Mouse (Mus musculus) c-Kit-negative CD71-positive TER-119-positive erythroid progenitor cells, embryonic 14.5 days (primary cell): ENCODE data around the gene Trir.

Experiments used
- DNase-seq: peaks from one replicate; pipeline ENCODE4 v3.0.0-alpha.2; 2013; ENCODE audit warnings: low read depth, low spot score

The Trir gene

GRCm38 (mm10) chr8:85036381-85036717 lies 9.7 kb downstream of the Trir start:
- no peak for DNase-seq

DNA sequence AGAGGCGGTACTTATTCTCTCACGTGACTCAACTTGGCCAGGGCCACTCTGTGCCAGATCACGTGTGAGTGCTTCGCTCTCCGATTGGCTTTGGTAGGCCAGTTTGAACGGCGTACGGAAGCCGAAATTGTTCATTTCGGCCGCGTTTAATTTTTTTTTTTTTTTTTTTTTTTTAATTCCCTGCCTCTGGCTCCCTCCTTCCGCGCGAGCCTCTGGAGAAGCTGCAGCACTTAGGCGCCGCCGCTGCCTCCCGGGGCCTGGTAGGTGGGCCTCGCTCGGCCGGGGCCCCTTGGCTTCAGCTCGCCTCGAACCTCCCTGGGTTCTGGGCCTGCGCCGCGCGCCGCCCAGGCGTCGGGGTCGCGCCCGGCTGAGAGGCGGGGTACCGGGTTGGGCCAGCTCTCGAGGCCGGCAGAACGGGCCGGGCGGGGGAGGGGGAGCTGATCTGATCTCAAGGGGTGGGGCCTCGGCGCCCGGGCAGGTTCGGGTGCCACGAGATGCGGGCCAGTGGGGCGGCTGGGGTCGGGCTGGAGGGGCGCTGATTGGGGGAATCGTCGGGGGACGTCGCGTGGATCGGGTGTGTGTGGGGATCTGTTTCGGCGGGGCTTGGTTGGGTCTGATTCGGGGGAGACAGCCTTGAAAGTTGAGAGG lies 10.2 kb downstream of the Trir start, which contains the start of gene Tnpo2:
Gene Tnpo2 (plus strand): TSS at position 198 of the 648 bp plus-strand sequence.
- DNase-seq = peak; percentile 92

DNA sequence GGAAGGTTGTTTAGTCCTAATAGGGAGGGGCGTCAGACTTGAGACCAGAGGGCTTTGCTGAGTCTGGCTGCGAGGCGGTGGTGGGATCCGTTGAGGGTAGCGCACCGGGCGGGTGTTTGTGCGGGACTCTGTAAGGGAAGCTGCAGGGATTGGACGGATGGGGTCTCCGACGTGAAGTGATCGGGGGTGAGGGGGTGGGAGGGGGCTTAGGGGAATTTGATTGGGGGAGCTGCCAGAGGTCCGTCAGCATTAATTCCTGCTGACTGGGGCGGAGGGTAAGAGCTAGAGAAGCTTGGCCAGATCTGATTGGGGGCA lies 10.7 kb downstream of the Trir start:
- no peak for DNase-seq

DNA sequence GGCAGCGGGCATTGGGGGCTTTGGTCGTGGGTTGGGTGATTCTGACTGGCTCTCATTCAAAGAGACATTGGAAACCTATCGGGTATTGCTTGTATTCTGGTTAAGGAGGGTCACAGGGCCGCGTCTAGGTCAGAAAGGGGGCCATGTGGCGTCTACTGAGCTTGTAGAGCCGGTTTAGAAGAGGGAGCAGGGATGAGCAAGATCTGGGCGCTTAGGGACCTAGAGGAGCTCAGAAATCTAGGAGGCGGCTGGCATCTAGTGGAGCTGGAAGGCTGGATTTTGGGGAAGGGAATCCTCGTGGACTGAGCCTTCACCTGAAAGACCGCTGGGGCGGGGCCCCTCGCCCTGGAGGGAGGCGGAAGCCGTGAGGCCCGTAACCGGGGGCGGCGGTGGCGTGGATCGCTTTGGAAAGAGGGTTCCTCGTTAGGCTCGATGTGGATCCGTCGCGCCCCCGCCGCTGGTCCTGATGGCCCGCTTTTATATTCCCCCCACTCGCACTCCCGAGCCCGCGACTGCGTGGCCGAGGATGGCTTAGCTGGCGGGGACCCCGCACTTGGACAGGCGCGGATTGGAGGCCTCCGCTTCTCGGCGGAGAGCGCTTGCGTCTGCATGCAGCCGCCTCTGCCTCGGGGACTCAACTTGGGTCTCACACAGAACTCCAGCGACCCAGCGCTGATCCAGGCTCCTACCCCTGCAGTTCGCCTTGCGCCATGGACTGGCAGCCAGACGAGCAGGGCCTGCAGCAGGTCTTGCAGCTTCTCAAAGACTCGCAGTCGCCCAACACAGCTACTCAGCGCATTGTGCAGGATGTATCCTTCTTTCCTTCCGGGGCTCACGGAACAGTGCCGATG lies 11.3 kb downstream of the Trir start:
- DNase-seq = peak; percentile 47

- DNase-seq = no peak
These were observed 17.0 kb downstream of the Trir start for GRCm38 (mm10) chr8:85043619-85044018.

- no peak for DNase-seq
These were observed 30.7 kb downstream of the Trir start for GRCm38 (mm10) chr8:85057367-85057766.

- DNase-seq = peak; percentile 72
These were observed 33.4 kb downstream of the Trir start, which contains the start of gene Fbxw9 for GRCm38 (mm10) chr8:85059879-85060616. TSS of gene Fbxw9 (plus strand) at chr8:85060055.

- DNase-seq = no peak
These were observed 36.0 kb downstream of the Trir start for GRCm38 (mm10) chr8:85062603-85063002.

DNA sequence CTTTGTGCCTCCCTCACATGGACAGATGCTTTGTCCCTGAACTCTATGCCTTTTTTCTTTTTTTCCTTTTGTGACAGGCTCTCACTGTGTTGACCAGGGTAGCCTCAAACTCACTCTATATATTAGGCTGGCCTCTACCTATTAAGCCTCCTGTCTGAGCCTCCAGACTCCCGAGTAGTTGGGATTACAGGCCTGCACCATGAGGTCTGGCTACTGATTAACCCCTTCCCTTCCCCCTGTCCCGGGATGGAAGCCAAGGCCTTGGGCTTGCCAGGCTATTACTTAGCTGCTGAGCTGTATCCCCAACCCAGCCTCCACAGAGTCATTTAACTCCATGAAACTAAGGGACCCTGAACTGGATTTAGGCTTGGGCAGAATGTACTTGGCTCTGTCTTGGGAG lies 38.6 kb downstream of the Trir start:
- no peak for DNase-seq

DNA sequence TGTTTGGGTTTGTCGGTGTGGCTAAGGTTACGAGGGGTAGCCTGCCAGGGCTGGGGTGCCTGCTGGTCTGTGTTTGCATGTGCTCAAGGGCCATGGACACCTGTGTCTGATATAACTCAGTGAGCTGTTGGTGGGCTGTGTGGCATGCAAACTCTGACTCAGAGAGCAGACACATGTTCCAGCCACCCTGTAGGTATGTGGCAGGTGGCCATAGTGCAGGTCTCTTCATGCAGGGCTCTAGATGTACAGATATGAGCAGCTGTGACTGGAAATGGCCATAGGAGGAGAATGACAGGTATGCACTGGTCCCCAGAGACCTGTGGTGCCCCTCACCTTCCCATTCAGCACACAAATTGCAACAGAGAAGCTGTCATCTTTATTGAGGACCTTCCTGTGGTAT lies 40.5 kb downstream of the Trir start:
- DNase-seq = no peak

DNA sequence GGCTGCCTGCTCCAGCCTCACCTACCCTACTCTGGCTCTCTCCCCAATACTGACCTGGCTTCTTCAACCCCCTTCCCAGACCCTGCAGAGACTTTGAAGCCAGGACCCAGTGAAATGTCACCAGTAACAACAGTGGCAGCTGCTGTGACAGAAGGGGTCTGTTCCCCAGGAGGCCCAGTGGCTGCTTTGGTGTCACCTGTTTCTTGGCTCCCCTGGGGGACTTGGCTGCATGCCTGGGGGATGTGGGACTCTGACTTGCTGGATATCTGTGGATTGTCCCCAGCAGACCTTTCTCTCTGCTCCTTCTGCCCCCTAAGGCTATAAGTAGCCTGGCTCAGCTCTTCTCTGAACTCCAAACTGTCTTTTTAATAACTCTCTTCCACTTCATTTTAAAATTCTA lies 41.4 kb downstream of the Trir start, which contains the start of gene Gm5741:
Gene Gm5741 (minus strand): TSS at position 1 of the 400 bp plus-strand sequence.
- no peak for DNase-seq

DNA sequence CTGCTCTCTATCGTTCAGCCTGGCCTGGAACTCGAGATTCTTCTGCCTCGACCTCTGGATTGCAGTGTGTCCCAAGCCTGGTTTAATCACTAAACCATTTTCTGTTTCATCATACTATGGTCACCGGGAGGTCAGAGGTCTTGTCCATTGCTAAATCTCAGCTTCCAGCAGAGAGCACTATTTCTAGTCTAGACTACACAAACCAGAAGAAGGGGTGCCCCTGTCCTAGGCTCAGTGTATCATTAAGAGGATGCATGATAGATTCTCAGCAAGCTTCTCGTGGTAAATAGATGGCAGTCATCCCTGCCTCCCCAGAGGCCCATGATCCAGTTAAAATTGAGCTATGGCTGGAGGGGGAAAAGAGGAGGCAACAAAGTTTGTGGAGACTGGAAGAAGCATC lies 44.4 kb downstream of the Trir start:
- DNase-seq = no peak

- DNase-seq = peak; percentile 74
These were observed 45.1 kb downstream of the Trir start, which contains the start of gene Dhps for GRCm38 (mm10) chr8:85071514-85072281. TSS of gene Dhps (plus strand) at chr8:85071757.

GRCm38 (mm10) chr8:85072364-85072929 lies 45.8 kb downstream of the Trir start:
- no peak for DNase-seq

- DNase-seq = no peak
These were observed 46.5 kb downstream of the Trir start for GRCm38 (mm10) chr8:85073041-85073612.

DNA sequence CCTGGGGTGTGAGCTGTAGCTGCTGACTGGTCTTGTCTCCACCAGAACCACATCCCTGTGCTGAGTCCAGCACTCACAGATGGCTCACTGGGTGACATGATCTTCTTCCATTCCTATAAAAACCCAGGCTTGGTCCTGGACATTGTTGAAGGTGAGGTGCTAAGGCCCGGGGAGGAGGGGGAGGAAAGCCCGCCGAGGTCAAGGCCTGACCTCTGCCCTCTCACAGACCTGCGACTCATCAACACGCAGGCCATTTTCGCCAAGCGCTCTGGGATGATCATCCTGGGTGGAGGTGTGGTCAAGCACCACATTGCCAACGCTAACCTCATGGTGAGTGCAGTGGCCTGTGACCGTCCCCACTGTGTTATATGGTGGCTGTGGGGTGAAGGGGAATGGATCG lies 47.5 kb downstream of the Trir start:
- no peak for DNase-seq

GRCm38 (mm10) chr8:85074617-85075016 lies 48.0 kb downstream of the Trir start:
- DNase-seq = no peak

GRCm38 (mm10) chr8:85076001-85076400 lies 49.4 kb downstream of the Trir start:
- peak; percentile 48 for DNase-seq

DNA sequence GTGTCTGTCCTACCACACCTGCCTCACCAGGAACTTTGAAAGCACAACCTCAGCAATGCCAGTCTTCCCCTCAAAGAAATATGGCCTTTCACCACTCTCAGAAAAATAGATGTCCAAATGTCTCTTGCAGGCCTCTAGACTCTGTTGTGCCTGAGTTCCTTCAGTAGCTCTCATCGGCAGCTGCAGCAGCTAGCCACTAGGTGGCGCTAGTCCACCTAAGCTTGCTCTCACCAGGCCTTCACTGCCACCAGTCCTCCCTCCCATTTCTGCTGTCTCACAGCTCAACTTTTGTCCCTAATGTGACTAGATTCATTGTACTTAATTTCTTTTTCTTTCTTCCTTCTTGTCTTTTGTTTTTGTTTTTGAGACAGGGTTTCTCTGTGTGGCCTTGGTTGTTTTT lies 50.4 kb downstream of the Trir start:
- peak; percentile 75 for DNase-seq
